Mouse (Mus musculus) left cerebral cortex, adult 8-10 months (tissue): Measurements from ENCODE around the gene Hey2. TPM values are rescaled to one million over a fixed set of nuclear protein-coding genes. Genes with fewer than 3 reads are reported as not detected.

Experiments
- DNase-seq, 2 experiments: peaks; one replicate each; pipeline ENCODE4 v3.0.0; 2022; ENCODE audit warnings: low spot score in 2 of 2
- total RNA-seq, 4 experiments: library from RNA; stranded (reverse); gene quantifications; 2 replicates each; pipeline ENCODE4 v1.2.4; 2022

Gene Hey2
- total RNA-seq: 1 to 10 TPM; 5.4 to 6.3 (median 5.8) TPM

DNA sequence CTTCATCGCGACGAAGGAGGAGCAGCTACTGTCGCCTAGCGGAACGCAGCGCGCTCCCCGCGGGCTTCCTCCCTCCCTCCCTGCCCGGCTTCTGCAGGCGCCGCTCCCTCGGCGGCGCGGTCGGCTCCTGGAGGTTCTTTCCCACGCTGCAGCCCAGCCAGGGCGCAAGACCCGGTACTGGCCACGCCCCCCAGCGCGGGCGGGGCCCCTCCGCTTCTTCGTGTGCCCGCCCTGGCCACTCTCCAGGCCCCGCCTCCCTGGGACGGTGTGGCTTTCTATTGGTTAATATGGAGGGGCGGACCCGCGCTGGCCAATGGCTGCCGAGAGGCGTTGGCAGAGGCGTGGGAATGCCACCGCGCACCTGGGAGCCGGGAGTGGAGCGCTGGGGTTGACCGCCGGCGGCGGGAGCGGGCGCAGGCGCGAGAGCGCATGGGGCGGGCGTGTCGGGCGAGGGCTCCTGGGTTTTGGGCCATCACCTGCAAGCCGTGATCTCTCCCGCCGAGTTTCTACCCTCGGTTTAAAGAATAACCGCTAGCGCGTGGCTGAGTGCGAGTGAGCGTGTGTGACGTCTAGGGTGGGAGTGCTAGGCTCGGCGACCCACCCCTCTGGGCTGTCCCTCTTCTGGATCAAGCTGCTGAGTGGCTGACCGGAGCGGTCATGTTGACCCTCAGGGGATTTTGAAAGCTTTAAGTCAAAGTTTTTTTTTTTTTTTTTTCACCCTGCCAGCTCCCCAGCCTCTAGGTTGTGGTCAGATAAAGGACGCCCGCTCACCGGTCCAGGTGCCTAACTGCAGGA is at the start of gene Hey2:
Hey2 (minus strand) TSS at position 159 of the 795 bp plus-strand sequence.
- peak; percentile 97 for DNase-seq

- DNase-seq: no peak
Measured at GRCm38 (mm10) chr10:30883085-30883760, 40.6 kb upstream of the Hey2 start.

GRCm38 (mm10) chr10:30881109-30881508 is 38.5 kb upstream of the Hey2 start:
- no peak for DNase-seq

DNA sequence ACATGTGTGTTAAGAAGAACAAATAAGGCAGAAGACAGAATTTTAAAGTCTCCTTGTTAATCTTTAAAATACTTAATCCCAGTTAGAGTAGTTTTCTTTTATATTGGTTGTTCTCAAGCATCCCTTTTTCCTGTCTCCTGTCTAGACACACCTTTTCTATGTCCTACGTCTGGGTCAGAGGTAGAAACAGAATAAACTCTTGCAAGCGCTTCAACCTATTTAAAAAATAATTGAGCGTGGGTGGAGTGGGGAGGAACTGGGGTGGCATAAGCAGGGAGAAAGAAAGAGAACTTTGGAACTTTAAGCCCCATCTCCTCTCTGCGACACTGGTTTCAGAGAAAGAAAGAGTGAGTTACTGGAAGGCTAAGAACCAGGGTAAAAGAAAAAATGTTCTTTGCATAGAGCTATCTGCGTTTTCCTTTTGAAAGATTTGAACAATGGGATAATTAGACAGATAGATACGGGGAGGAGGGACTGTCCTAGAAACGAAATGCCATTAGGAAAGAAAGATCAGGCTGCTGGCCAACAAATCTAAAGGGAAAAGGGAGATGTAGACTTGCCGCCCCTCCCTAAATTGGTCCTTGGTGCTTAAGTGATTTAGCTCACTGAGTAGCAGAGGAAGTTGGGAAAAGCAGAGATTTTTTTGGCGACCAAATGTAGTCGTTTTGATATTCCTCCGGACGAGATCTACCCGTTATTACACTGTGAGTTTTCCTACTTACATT is 2.7 kb upstream of the Hey2 start:
- no peak for DNase-seq

GRCm38 (mm10) chr10:30844191-30845010 is 1.8 kb upstream of the Hey2 start:
- DNase-seq: peak in 1 of 2 experiments; percentile 6

DNA sequence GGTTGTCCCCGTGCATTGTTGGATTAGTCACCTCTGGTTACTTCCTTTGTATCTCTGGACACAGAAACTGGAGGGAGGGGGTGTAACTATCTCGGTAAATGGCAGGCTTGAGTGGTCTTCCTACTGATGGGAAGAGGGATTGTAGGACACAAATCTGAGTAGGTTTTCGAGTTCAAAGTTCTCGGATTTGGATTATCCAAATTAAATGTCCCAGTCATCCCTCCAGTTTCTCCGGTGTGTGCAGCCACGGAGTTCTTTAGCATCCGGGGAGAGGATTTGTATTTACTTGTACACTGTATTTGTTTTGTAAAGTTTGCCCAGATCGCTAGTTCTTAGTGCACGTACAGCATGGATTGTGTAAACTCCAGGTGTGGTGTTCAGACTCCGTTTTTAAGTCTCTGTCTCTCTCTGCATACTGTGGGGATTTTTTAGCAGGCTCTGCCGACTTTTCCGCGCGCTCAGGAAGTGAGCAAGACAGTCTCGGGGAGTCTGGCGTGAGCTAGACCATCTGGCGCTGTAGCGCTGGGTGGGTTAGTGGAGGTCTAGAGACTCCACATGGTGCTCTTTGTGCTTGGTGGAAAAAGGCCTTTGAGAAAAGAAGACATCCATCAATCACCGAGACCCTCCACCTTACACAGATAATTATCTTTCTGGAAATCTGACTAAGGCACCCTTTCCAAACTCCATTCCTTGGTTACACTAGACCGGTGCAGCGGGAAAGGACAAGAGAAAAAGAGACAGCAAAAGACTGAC is 1.0 kb upstream of the Hey2 start:
- DNase-seq: peak in 1 of 2 experiments; percentile 18

DNA sequence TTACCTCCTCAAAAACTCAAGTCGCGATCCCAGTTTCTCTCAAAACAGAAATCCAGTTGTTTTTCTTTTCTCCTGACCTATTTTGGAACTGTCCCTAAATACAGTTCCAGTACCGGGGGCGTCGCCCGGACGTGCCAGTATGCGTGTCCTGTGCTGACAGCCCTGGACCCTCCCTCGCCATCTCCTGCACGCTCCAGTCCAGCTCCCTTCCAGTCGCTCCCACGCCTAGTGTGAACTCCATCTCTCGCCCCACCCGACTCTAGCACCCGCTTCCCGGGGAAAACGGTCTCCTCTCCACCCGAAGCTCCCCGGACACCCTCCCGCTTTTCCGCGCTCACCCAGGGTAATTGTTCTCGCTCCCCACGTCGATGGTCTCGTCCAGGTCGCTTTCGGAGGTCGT is 373 bp downstream of the Hey2 start:
- DNase-seq: peak in 1 of 2 experiments; percentile 13

DNA sequence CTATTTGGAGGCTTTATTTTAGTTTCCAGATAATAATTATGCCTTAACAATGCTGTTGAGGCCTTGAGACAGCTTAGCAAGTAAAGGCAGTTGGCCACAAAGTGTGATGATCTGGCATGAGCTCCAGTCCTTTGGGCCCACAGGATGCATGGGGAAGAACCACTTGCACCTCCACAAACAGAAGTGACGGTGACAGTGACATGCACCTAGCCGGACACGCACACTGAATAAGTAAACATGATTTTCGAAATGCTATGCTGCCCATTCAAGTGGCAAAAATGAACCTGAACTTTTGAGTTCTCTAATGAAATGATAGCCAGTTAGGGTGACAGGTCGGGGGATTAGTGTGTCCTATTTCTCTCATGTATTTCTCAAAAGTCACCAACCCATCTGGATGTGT is 1.8 kb downstream of the Hey2 start:
- no peak for DNase-seq

GRCm38 (mm10) chr10:30838188-30838587 is 4.4 kb downstream of the Hey2 start:
- no peak for DNase-seq

- DNase-seq: no peak
Measured at GRCm38 (mm10) chr10:30825049-30825448, 17.6 kb downstream of the Hey2 start.

GRCm38 (mm10) chr10:30810967-30811293 is 31.7 kb downstream of the Hey2 start:
- DNase-seq: peak; percentile 61 to 76

GRCm38 (mm10) chr10:30810247-30810966 is 32.2 kb downstream of the Hey2 start:
- no peak for DNase-seq

DNA sequence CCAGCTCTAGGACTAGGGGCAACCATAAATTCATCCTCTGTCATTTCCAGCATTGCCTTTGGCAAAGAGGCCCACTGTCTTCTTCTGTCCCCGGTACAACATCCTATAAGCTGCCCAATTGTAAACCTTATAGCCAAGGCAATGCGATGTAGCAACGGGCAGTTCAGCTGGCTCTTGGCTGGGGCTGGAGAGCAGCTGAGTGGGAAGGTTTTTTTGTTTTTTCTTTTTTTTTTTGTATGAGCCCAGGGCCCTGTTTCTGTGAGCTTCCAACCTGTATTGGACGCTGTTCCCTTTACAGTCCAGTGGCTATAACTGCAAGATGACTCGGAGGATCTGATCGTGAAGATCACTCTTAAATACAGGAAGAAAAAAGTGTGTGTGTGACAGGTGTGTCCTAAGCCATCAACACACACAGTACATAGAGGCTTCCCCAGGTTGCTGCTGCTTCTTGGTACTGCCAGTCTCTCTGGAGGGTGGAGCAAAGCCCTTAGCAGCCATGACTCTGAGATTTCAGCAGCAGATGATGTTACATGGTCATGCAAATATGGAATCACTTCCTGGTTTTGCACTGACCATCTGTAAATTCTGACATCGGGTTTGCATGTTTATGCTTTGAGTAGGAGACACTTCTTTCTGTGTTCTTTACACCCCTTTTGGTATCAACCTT is 38.9 kb downstream of the Hey2 start:
- no peak for DNase-seq

GRCm38 (mm10) chr10:30802681-30803586 is 39.7 kb downstream of the Hey2 start, which contains the start of gene Ncoa7:
Ncoa7 (minus strand) TSS chr10:30803326.
- DNase-seq: peak; percentile 71 to 77

DNA sequence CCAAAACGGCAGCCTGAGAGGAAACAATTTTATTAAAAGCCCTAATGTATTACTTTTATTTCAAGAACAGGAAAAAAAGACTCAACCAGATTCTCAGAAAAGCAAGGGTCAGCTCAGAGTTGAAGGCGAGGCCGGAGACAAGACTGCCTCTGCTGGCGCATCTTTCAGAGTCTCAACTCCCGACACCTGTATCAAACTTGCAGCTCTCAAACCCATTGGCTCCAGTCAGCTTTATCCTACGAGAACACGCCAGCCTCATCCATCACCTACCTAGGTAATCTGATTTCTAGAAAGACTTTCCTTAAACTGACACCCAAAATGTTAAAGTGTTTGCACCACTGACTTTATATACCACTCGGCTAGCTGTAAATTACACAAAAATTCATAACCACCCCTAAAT is 40.6 kb downstream of the Hey2 start:
- DNase-seq: no peak

DNA sequence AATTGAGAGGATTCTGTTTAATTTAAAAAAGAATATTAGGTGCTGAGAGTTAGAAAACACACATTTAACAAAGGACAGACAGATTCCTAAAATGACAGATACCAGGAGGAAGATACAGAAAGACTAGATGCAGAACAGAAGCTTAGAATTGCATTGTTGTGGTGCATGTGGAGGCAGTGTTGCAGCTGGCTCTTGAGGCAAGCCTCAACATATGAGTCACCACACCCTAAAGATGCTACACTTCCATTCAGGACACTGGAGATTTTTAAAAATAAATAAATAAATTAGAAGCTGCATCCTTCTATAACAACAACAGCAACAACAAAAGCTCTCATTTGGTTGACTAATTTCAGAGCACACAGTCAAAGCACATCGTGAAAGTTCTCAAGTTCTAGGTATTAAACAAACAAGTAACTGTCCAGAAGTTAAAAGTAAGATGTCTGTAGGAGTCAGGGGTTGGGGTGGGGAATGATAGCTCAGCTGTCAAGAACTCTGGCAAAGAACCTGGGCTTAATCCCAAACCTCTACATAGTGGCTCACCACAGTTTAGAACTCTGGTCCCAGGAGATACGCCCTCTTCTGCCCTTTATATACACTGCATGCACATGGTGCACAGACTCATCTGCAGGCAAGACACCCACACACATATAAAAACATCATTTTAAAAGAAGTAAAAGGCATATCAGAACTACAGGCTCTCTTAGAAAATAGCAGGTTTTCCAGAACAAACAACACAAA is 42.7 kb downstream of the Hey2 start:
- DNase-seq: no peak

DNA sequence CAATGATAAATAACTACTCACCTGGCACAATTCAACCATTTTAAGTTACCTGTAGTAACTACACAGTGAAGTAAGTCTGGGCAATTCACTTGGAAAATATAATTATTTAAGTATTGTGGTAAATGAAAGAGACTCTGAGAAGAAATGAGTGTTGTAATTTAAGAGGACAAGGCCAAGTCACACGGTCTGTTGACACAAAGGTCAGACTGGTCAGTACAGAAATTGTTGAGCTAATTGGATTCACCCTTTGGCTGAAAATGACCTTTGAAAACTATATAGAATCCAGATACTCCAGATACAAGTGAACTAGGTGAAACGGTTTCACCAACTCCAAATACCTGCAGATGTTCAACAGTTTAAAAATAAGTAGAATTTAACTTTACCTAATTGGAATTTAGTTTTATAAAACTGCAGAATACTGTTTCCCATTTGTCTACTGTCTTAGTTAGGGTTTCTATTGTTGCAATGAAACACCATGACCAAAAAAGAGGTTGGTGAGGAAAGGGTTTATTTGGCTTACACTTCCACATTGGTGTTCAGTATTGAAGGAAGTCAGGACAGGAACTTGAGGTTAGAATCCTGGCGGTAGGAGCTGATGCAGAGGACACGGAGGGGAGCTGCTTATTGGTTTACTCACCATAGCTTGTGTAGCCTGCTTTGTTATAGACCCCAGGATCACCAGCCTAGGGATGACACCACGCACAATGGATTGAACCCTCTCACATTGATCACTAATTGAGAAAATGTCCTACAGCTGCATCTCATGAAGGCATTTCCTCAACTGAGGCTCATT is 45.9 kb downstream of the Hey2 start:
- no peak for DNase-seq
